Mouse (Mus musculus) C2C12 (cell line): ENCODE data around the gene Slc13a2. TPM values are rescaled to one million over a fixed set of nuclear protein-coding genes. Genes with fewer than 3 reads are reported as not detected.

Source experiments
- H3K27me3 ChIP-seq: one replicate; pipeline ENCODE4 v1.6.1; 2011; ENCODE audit not compliant: control insufficient read depth, insufficient read depth, insufficient read length
- H3K36me3 ChIP-seq: one replicate; pipeline ENCODE4 v1.6.1; 2011; ENCODE audit not compliant: control insufficient read depth, insufficient read depth
- H3K4me3 ChIP-seq: one replicate; pipeline ENCODE4 v1.5.1; 2011; ENCODE audit warnings: mild to moderate bottlenecking, control low read depth; ENCODE audit not compliant: poor library complexity, insufficient read depth, severe bottlenecking
- H3K79me2 ChIP-seq: one replicate; pipeline ENCODE4 v1.6.1; 2011; ENCODE audit not compliant: control insufficient read depth, insufficient read depth
- H3K79me3 ChIP-seq: one replicate; pipeline ENCODE4 v1.6.1; 2011; ENCODE audit warnings: low read depth, control low read depth
- H3ac ChIP-seq: one replicate; pipeline ENCODE3; 2011; ENCODE audit warnings: low read depth; ENCODE audit not compliant: control insufficient read depth, insufficient read length
- CEBPB ChIP-seq: IDR thresholded peaks from one replicate; pipeline ENCODE4 v1.6.1; 2011; ENCODE audit warnings: low read depth, mild to moderate bottlenecking, control low read depth, moderate library complexity
- CTCF ChIP-seq: IDR thresholded peaks from one replicate; pipeline ENCODE4 v1.5.1; 2011; ENCODE audit not compliant: control insufficient read depth, insufficient read depth, insufficient read length
- FOSL1 ChIP-seq: IDR thresholded peaks from one replicate; pipeline ENCODE4 v1.8.0; 2011; ENCODE audit warnings: mild to moderate bottlenecking, low read length; ENCODE audit not compliant: poor library complexity, insufficient read depth, severe bottlenecking
- MAX ChIP-seq: IDR thresholded peaks from one replicate; pipeline ENCODE4 v1.6.1; 2011; ENCODE audit warnings: mild to moderate bottlenecking, control low read depth
- MYOD1 ChIP-seq: IDR thresholded peaks from one replicate; pipeline ENCODE4 v1.6.1; 2011; ENCODE audit warnings: low read depth; ENCODE audit not compliant: control insufficient read depth, insufficient read length
- MYOG ChIP-seq: IDR thresholded peaks from one replicate; pipeline ENCODE4 v1.6.1; 2011; ENCODE audit not compliant: control insufficient read depth, insufficient read length; ENCODE audit errors: extremely low read depth
- USF1 ChIP-seq: IDR thresholded peaks from one replicate; pipeline ENCODE4 v1.6.1; 2011; ENCODE audit warnings: low read depth, mild to moderate bottlenecking, control low read depth, moderate library complexity
- polyA plus RNA-seq: library from polyadenylated mRNA; unstranded; fragments of >200 nt; fragmentation: generic; extraction: Trizol; gene quantifications from one replicate; pipeline ENCODE4 v1.2.1, GENCODE M21; 2012; ENCODE audit warnings: missing spikeins

Slc13a2 gene
- polyA plus RNA-seq, 1 experiment: not detected

DNA sequence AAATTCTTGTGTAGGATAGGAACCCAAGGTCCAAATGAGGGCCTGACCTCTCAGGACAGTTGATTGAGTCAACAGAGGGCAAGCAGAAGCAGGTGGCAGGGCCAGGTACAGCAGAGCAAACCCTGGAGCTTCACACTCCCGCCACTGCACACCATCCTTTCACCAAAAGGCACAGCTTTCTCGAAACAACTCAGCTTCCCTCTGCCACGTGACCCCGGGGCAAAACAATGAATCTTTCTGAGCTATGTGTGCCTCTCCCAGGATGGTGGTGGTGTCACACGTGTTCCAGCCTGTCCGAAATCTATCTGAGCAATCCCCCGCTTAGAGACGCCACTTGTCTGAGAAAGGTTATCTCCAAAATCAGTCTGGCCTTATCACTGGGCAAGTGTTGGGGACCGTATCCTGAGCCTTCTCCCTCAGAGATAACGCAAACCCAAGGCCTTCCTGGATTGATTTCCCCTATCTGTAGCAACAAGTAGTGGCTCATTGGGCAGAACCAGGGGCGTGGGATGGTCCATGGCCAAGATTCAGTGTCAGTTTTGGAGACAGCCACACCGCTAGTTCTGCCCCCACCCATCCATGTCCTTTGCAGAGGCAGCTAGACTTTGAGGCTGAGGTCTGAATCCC, 1.6 kb downstream of the Slc13a2 start:
- H3K36me3 ChIP-seq: no peaks in the 10 kb centered on the region
- H3K27me3 ChIP-seq: no peaks in the 10 kb centered on the region
- no peak overlapping the region for H3ac ChIP-seq
- H3K79me2 ChIP-seq: no peaks in the 10 kb centered on the region
- no peaks in the 10 kb centered on the region for H3K79me3 ChIP-seq
- no peak overlapping the region for H3K4me3 ChIP-seq
- TF ChIP-seq MAX (no peak), USF1 (no peak), FOSL1 (no peak), CTCF (no peak), MYOD1 (no peak), CEBPB (no peak), MYOG (no peak)

GRCm38 (mm10) chr11:78416854-78417253, 5.2 kb downstream of the Slc13a2 start:
- H3K36me3 ChIP-seq: no peaks in the 10 kb centered on the region

GRCm38 (mm10) chr11:78412861-78413260, 9.2 kb downstream of the Slc13a2 start:
- TF ChIP-seq CTCF (no peak), FOSL1 (no peak), MYOG (no peak), CEBPB (no peak), MAX (no peak), MYOD1 (no peak), USF1 (no peak)
- H3K4me3 ChIP-seq: no peak overlapping the region
- H3K27me3 ChIP-seq: no peaks in the 10 kb centered on the region
- H3K36me3 ChIP-seq: no peaks in the 10 kb centered on the region
- no peaks in the 10 kb centered on the region for H3K79me3 ChIP-seq
- H3K79me2 ChIP-seq: no peaks in the 10 kb centered on the region
- H3ac ChIP-seq: no peak overlapping the region

More at GRCm38 (mm10) chr11:78416854-78417253, 5.2 kb downstream of the Slc13a2 start:
- no peak overlapping the region for H3K4me3 ChIP-seq
- H3K79me3 ChIP-seq: no peaks in the 10 kb centered on the region
- no peak for TF ChIP-seq MYOG
- no peak for TF ChIP-seq MYOD1
- no peak for TF ChIP-seq CEBPB
- no peak for TF ChIP-seq FOSL1
- no peak for TF ChIP-seq CTCF
- TF ChIP-seq USF1: no peak
- H3ac ChIP-seq: no peak overlapping the region
- no peaks in the 10 kb centered on the region for H3K79me2 ChIP-seq
- H3K27me3 ChIP-seq: no peaks in the 10 kb centered on the region

GRCm38 (mm10) chr11:78412324-78412850, 9.6 kb downstream of the Slc13a2 start:
- no peaks in the 10 kb centered on the region for H3K27me3 ChIP-seq

GRCm38 (mm10) chr11:78411606-78412323, 10.3 kb downstream of the Slc13a2 start:
- no peaks in the 10 kb centered on the region for H3K79me2 ChIP-seq
- H3K4me3 ChIP-seq: no peak overlapping the region
- no peaks in the 10 kb centered on the region for H3K79me3 ChIP-seq
- TF ChIP-seq MYOD1: no peak
- TF ChIP-seq MAX: no peak
- no peak for TF ChIP-seq CEBPB
- no peak for TF ChIP-seq USF1
- no peak for TF ChIP-seq FOSL1
- no peak for TF ChIP-seq CTCF
- H3ac ChIP-seq: no peak overlapping the region
- no peaks in the 10 kb centered on the region for H3K36me3 ChIP-seq
- no peaks in the 10 kb centered on the region for H3K27me3 ChIP-seq

More at GRCm38 (mm10) chr11:78412324-78412850, 9.6 kb downstream of the Slc13a2 start:
- Histone ChIP-seq H3K79me3 (no peaks in the 10 kb centered on the region), H3K79me2 (no peaks in the 10 kb centered on the region), H3K36me3 (no peaks in the 10 kb centered on the region), H3ac (no peak overlapping the region), H3K4me3 (no peak overlapping the region)
- no peak for TF ChIP-seq MYOG
- no peak for TF ChIP-seq CEBPB
- TF ChIP-seq MYOD1: no peak
- no peak for TF ChIP-seq FOSL1
- TF ChIP-seq CTCF: no peak
- no peak for TF ChIP-seq USF1
- TF ChIP-seq MAX: no peak
